Mouse (Mus musculus) adrenal gland, postnatal 4 days (tissue): ENCODE data around the gene Mef2d. TPM values are rescaled to one million over a fixed set of nuclear protein-coding genes. Genes with fewer than 3 reads are reported as not detected.

Source experiments
- DNase-seq, 2 experiments: peaks; one replicate each; pipeline ENCODE4 v3.0.0; 2021 to 2022; ENCODE audit warnings: low spot score in 2 of 2, mixed read lengths in 2 of 2
- total RNA-seq, 2 experiments: library from RNA; stranded (reverse); gene quantifications; 2 replicates each; pipeline ENCODE4 v1.2.3; 2021

The Mef2d gene
- total RNA-seq, 2 experiments from 2014 or later = 90.0 to 92.1 TPM

DNA sequence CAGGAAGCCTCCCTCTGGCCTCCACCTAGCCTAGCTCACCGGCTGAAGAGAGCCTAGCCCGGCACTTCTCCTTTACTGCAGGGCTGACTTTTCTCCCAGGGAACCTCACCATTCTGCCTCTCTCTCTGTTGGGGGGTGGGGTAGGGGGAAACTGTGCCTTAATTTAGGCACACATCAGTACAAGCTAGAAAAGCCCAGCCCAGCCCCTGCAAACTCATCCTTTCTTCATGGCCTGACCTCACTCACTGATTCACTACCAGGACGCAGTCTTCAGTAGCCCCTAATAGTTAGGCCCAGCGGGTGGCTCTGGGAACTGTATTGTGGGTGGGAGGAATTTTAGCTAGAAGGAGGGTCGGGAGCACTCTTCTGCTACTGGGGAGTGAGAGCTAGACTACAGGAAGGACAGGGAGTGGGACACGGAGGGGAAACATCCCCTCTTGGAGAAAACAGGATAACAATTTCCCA lies 7.4 kb downstream of the Mef2d start:
- DNase-seq = no peak

DNA sequence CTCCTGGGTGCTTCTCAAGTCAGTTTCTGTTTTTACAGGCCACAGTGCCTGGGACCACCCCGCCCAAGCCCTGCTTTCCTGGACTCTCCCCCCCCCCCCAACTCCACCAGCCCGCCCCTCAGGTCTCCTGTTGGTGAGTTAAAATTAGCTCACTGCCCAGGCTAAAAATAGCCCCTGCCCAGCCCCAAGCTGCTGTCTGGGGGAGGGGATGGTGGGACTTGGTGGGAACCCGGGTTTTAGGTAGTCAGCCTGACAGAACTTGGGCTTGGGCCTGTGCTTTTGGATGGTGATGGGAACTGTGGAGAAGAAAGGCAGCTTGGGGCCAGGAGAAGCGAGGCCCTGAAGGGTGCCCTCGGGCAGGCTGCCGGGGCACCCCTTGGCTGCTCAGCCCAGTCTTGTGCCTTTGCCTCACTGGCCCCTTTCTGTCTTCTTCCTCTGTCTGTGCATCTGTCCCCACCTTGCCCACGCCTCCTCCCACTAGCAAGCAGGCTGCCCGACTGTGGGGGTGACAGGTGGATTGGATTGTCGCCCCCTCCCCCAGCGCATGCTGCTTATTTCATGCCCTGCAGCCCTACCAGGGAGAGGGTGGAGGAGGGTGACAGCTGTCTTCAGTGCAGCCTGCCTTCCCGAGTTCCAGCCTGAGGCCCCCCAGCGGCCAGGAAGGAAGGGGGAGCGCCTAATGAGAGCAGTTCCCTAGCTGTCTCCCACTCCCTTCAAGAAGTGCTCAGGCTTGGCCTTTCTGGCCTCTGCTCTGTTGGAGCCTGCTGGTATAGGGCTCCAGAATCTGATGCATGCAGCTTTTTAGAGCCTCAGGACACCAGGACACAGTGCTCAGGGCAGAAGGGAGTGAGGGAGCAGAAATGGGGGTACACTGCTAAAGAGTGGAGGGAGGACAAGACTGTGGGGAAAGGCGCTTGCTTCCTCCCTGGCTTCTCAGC lies 8.2 kb downstream of the Mef2d start:
- DNase-seq = no peak

DNA sequence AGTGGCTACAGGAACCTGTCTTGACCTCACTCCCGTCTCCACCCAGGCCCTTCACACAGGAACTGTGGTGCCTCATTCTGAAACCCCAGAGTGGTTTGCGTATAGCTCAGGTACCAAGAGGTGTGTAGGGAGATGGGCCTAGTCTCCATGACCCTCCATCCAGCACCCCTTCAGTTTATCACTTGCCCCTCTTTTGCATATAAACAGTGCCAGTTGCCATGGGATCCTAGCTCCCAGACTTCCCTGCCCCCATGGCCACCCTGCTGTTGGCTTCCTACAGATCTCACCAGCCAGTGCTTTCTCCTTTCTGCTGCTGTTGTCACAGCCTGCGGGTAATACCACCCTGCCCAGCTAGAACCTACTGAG lies 8.8 kb downstream of the Mef2d start:
- no peak for DNase-seq

DNA sequence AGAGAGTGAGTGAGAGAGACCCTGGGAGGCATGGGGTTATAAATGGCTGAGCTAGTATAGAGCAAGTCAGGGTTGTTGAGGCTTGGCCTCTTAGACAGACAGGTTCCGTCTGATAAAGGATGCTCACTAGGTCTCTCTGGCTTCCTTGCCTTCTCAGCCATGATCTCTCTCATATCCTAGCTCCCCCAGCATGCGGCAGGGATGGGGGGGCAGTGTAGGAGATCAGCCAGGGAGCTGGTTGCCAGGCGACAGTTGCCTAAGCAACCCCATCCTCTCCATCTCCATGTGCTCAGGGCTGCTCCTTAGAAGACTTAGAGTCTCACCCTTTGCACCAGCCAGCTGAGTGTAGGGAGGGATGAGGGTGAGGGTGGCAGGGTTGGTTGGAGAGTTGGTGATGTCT lies 9.9 kb downstream of the Mef2d start:
- DNase-seq = no peak

DNA sequence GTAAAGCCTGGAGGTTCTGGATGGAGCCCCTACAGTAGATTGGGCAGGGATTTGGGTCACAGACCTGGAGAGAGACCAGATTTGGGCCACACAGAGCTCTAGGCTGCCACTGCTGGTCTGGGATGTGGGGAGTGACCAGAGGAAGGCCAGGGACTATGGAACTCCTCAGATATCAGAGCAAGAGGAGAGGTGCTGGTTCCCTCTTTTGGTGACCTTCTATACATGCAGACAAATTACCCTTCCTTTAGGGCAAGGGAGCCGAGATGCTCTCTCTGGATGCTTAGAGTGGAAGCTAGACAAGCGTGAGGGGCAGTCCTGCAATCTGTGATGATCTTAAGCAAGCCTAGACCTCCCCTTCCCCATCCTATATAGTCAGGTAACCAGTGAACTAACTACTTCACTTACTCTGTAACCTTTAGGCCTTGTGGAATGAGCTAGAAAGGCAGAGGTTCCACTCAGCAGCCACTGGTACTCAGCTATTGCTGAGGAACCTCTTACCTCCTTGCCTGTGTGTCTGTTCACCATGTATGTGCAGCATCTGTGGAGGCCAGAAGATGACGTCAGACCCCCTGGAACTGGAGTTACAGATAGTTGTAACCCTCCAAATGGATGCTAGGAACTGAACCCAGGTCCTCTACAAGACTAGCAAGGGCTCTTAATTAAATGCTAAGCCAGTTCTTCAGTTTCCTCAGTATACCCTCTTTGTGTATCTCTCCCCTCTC lies 11.3 kb downstream of the Mef2d start:
- no peak for DNase-seq

DNA sequence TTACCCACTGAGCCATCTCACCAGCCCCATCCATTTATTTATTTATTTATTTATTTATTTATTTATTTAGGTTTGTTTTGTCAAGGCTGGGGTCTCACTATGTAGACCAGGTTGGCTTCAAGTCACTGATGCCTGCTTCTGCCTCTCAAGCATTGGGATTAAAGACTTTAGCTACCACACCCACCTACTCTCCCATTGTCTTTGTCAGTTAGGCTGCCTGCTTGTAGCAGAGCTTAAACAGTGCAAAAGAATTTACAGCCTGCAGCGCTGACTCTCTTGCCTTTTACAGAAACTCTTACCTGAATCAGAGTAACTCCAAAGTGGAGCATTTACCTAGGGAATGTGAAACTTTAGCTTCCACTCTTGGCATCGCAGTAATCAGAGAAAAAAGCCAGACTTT lies 12.1 kb downstream of the Mef2d start:
- DNase-seq = no peak

DNA sequence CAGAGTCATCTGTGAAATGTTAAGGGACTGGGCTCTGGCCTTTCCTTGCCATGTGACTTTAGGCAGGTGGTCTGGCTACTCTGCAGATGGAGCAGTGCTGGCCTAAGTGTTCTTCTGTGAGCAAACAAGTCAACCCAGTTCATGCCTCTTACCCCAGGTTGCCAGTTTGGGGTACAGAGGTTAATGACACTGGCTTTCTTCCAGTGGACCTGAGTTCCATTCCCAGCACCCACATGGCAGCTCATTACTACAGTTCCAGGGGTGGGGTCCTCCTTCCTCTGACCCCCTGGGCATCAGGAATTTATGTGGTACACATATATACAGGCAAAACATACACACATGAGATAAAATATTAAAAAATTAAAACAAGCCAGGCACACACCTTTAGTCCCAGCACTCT lies 14.6 kb downstream of the Mef2d start:
- DNase-seq = no peak

DNA sequence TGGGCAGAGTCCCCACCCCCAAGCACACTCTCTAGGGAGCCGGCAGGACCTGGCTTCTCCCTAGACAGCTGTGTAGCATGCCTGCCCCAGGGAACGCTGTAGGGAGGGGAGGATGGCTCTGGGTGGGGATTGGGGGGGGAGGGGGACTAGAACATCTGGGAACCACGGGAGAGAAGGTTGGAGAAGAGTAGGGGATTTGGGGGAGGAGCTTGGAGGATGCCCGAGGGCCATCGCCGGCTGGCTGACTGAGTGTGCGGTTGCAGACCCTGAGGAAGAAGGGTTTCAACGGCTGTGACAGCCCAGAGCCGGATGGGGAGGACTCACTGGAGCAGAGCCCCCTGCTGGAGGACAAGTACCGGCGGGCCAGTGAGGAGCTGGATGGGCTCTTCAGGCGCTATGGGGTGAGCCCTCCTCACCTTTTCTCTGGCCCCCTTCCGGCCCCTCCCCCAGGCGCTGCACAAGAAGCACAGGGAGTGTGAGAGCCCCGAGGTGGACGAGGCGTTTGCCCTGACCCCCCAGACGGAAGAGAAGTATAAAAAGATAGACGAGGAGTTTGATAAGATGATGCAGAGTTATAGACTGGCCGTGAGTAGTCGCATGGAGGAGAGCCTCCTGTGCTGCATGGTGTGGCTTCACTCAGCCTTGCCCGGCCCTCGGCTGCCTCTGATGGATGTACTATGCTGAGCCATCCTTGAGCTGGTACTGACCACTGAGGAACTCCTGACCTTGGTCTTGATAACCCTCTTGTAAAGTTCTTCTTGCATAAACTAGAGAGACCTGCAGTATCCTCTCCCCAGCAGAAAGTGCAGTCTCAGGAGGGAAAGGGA lies 15.8 kb downstream of the Mef2d start:
- DNase-seq = no peak

DNA sequence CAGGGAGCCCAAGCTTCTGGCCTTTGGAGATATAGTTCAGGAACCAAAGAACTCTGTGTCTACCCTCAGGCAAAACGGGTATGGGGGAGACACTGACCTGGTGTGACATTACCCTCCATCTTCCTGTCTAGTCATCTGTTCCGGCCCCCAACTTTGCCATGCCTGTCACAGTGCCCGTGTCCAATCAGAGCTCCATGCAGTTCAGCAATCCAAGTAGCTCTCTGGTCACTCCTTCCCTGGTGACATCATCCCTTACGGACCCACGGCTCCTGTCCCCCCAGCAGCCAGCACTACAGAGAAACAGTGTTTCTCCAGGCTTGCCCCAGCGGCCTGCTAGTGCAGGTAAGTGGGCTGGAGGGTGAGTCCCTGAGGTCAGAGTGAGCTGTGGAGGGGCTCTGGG lies 16.8 kb downstream of the Mef2d start:
- DNase-seq = no peak

DNA sequence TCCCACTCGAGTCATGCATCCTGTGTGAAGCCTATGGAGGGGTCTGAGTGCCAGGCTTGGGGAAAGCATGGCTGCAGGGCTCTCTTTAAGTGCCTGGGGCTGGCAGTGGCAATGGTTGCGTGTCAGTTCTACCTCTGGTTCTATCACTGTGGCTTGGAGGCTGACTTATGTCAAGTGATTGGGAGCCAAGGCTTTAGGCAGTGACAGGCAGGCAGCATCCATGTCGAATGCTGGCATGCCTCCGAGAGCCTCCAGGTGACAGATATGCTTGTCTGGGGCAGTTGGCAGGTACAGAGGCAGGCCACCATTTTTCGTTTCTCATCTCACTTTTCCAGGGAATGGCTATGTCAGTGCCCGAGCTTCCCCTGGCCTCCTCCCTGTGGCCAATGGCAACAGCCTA lies 18.7 kb downstream of the Mef2d start:
- DNase-seq = no peak

DNA sequence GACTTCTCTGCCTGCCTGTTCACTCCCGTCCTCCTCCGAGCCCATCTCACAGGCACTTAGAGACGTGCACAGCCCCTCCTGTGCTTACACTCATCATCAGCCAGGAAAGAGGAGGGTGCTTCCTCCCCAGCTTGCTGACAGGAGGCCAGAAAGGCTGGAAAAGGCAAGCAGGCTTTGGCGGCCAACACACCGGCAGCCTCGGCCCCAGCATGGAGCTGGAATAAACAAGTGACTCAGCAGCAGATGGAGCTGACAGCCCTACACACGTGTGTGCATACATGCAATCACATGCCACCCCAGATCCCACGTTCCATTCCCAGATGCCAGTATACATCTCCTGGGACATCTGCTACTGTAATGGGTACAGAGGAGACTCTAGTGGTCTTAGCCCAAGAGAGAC lies 20.1 kb downstream of the Mef2d start:
- DNase-seq = no peak

DNA sequence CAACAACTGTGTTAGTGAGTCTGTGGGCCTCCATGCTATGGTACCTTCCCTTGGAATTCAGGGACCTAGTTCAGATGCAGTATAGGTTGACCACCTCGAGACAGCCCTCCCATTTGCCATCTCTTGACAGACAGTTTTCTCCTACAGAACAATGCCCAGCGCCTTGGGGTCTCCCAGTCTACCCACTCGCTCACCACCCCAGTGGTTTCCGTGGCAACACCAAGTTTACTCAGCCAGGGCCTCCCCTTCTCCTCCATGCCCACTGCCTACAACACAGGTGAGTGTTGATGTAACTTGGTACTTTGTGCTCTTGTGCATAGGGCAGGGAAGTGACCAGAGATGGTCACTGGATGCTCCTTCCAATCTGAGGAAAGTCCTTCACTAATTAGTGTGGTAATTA lies 20.6 kb downstream of the Mef2d start:
- DNase-seq = no peak

DNA sequence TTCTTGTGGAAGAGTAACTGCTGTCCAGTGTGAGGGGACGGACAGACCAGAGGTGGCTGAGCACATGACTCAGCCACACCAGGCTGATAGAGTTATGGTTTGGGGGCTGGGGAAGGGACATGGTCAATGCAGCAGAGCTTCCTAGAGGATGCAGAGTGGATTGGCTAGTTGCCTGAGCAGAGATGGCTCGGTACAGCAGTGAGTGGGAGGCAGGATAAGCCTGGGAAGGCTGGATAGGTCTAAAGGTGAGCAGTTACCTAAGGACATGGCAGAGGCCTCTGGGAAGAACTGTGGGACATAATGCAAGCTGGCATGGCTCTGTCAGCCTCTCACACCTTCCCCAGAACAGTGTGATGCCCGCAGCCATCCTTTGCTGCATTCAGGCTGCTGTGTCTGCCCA lies 21.7 kb downstream of the Mef2d start:
- no peak for DNase-seq

DNA sequence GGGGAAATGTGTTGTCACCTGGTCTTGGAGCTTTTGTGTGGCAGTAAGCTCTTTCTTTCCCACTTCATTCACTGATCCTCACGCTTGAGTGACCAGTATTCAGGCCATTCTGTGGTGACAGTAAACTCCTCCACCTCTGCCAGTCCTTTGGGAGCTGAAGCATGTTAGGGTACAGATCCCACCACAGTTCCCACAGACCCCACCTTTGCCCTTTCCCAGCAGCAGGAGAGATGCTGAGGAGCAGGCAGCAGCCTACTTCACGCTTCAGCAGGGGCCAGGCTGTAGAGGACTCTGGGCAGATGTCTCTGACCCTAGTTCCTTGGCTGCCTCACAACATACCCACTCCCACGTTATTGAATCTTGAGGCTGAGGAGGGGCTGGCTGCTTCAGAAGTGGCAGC lies 22.1 kb downstream of the Mef2d start:
- no peak for DNase-seq

DNA sequence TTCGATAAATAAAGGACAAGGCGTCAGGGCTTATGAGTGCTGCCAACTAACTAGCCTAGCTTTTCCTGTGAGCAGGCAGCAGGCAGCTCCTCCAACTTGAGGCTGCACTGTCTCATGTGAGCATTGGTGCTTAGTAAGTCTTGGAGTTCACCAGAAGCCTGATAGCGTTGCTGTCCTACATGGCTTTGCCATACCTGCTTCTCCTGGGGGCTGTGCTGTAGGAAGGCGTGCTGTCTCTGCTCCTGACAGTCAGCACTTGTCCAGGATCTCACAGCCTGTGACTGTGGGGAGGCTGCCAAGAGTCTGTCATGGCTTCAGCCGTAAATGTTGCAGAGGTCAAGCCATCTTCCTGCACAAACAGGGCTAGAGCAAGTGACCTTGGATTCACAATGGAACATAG lies 23.9 kb downstream of the Mef2d start:
- DNase-seq = no peak

DNA sequence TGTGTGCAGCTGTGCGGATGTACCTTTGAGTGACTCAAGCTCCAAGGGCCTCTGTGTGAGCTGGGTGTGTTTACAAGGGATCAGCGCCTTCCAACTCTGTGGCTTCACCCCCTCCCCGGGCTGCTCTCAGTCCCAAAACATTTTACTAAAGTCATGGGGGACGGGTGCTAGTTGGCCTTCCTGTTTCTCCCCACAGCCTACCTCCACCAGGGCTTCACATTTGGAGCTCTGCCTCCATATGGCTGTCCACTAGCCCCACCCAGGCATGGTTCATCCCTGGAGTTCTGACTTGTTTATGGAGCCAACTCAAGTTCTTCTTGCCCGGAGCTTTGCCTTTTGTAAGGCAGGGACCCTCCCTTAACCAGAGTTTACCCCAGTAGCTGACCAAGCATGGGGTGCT lies 28.2 kb downstream of the Mef2d start:
- DNase-seq = no peak

DNA sequence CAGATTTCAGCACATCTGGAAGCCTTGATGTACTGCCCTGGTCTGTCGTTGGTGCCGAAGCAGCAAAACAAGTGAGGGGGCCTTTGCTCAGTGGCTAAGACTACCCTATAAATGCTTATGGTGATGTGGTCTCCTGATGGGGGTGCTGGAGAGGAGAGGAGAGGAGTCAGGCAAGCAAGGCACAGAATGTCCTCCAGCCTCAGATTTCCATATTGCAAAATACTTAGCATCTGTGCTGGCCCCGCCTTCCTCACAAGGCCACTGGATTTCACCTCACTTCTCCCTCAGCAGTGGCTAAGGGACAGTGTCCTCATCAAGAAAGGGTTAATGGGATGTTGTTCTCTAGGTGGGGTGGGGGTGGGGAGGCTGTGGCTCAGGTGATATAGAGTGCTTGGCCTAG lies 30.3 kb downstream of the Mef2d start:
- no peak for DNase-seq

DNA sequence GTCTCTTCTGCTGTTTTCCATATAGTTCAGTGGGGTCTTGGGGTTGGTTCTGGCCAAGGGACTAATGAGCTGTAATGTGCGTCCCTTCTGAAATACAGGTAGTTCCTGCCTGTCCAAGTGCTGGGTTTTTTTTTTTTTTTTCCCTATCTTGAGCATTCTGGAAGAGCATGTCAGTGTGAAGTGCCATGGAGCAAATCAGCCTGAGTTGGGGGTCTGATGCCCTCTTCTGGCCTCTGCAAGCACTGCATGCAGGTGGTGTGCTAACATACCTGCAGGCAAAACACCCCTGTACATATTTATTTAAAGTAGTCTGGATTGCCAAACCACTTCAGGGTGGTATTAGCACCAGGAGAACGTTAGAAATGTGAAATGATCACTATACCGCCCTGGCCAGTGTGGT lies 31.2 kb downstream of the Mef2d start:
- peak in 1 of 2 experiments; percentile 39 for DNase-seq

DNA sequence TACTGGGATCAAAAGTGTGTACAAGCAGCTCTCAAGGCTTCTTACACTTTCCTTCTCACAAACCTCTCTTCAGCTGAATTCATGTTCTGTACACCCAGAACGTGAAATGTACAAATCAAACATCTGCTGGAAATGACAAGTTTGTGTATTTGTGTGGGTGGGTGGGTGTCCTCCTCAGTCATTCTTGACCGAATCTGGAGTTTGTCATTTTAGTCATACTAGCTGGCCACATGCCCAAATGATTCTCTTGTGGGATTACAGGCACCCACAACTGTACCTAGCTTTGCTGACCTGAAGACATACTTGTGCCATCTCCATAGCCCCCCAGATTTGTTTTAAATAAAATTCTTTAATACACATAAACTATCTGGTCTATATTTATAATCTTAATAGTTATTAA lies 32.7 kb downstream of the Mef2d start:
- DNase-seq = no peak

DNA sequence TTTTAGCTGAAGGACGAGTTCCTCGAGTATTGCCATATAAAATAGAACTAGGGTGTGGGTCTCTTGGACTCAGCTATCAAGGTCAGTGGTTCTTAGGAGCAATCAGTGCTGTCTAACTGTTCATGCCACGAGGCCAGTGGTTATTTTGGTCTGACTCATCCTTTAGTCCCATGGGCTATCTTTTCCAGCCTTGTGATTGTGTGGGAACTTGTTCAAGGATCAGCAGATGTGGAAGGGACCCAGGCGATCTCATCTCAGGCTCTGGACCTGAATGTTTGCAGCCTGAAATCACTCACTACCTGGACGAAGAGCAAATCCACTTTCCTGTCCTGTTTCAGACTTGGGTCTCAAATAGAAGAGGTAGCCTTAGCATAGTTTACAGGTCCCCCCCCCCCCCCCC lies 34.9 kb downstream of the Mef2d start:
- DNase-seq = no peak

DNA sequence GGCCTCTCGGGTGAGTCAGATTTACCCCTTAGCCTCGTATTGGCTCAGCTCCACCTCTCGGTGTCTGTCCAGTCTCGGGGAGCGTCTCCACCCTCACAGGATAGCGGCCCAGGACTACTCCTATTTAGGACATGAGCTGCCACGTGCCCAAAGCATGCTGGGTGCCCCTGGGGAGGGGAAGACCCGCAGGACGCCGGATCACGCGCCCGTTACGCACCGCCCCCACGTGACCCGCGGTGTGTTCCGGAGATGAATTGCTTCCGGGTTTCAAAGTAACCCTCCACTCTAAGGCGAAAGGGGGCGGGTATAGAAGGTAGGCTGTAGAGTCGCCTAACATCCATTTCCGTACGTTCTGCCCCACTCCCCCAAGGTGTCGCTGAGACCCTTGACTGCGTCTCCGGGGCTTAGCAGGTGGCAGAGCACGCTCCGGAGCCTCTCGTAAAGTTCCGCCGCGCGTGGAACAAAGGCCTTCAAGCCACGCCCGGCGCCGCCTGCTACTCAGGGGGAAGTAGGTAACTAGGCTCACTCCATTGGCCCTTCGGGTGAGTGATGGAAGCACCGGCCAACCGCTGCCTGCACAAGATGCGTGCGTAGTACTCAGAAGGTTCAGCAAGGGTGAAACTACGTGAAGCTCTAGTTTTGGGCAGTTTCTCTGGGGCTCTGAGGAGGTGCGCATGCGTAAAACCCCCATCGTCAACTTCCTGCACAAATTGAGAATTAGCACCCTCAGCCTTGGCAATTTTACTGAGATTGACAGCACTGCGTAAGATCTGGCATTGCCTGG lies 35.6 kb downstream of the Mef2d start:
- DNase-seq = peak; percentile 92 to 96
